In the genomic region with DNA sequence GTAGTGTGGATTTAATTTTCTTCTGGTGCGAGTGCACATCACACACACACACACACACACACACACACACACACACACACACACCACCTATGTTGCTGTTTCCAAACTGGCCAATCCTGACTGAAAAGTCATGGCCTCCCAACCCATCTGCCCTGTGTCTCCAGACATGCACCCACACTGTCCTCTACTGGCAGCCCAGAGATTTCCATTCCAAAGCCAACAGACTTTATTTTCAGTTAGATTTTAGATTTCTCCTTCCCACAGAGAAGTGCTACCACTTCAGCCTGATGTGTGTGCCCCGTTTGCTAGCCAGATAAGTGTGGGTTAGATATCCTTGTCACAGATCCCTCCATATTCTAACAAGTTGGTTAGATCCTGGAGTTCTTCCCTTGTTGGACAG, we compare ENCODE assay signal across 9 mouse cellular contexts. TPM values are rescaled to one million over a fixed set of nuclear protein-coding genes. Genes with fewer than 3 reads are reported as not detected.
DNase-seq lines count a peak whose midpoint lies in the region; ATAC-seq and TF ChIP-seq lines count a peak whose summit lies in the region.
"Had no signal": no experiment of that assay in that cellular context is flagged by ENCODE, and none has a peak within 500 bp of the region (broad histone marks: within the 10 kb centered on the region; RNA-seq: fewer than 3 reads in every experiment).

No protein-coding gene starts in this region.

- H3K27ac ChIP-seq in spleen, adult 2 months (ENCODE audit: insufficient read depth, low read length): no peak overlapping the region
- H3K27ac ChIP-seq in forebrain, embryonic 16.5 days (ENCODE audit: low read length): no peak overlapping the region
- H3K27ac ChIP-seq: neural tube, embryonic 12.5 days had no signal

- ATAC-seq in erythroid progenitor cell, adult 5-6 weeks (replicated peaks; ENCODE audit: low FRiP score, poor library complexity, severe bottlenecking): no peak
- no peak for ATAC-seq in forebrain, embryonic 16.5 days

- H3K4me2 ChIP-seq in forebrain, embryonic 16.5 days (ENCODE audit: low read length): no peak overlapping the region
- H3K4me2 ChIP-seq: neural tube, embryonic 12.5 days had no signal

- H3K27me3 ChIP-seq in spleen, adult 2 months (ENCODE audit: control insufficient read depth, insufficient read depth, low read length): no peaks in the 10 kb centered on the region
- H3K27me3 ChIP-seq in forebrain, embryonic 16.5 days (replicated peaks; ENCODE audit: control insufficient read depth, insufficient read depth, low read length): no peaks in the 10 kb centered on the region
- H3K27me3 ChIP-seq: neural tube, embryonic 12.5 days had no signal

- no peak overlapping the region for H3K9ac ChIP-seq in forebrain, embryonic 16.5 days (replicated peaks; ENCODE audit: low read depth, low read length)
- H3K9ac ChIP-seq: neural tube, embryonic 12.5 days had no signal

- intact Hi-C loops in gastrocnemius, postnatal 14 days (cut with DNase I; ENCODE audit: low total_unique reads): loop anchor here (5.0 kb wide), 1 partner anchor 77 kb away; a partner anchor contains a TSS

- no peaks in the 10 kb centered on the region for H3K36me3 ChIP-seq in spleen, adult 2 months (ENCODE audit: control insufficient read depth, insufficient read depth, low read length)
- H3K36me3 ChIP-seq in forebrain, embryonic 16.5 days (ENCODE audit: control insufficient read depth, insufficient read depth): no peaks in the 10 kb centered on the region
- H3K36me3 ChIP-seq: neural tube, embryonic 12.5 days had no signal

- peak; percentile 50 for DNase-seq in gastrocnemius, postnatal 14 days
- DNase-seq in gastrocnemius, adult 18-20 months (ENCODE audit: low spot score): no peak
- DNase-seq in spleen, adult 2 months (ENCODE audit: low read depth in 1 of 2, low spot score in 2 of 2): peak in 1 of 2 experiments; percentile 33
- DNase-seq in spleen, adult 12 weeks (ENCODE audit: low spot score): no peak
- peak; percentile 79 to 81 for DNase-seq in cerebellum, postnatal 10 days
- DNase-seq in lung, postnatal 14 days: peak; percentile 63

- peaks cover 5% of the 10 kb centered on the region; the same call in 1 of the 2 replicates for H3K4me1 ChIP-seq in spleen, adult 2 months (ENCODE audit: control insufficient read depth, insufficient read depth, insufficient read length)
- H3K4me1 ChIP-seq in forebrain, embryonic 16.5 days (replicated peaks; ENCODE audit: control insufficient read depth, insufficient read depth, low read length): no peaks in the 10 kb centered on the region
- H3K4me1 ChIP-seq: neural tube, embryonic 12.5 days had no signal

- no peak for TF ChIP-seq POLR2A in spleen, adult 2 months (IDR thresholded peaks at IDR 0.05; ENCODE audit: low read depth, low read length)

- no peaks in the 10 kb centered on the region for H3K9me3 ChIP-seq in forebrain, embryonic 16.5 days (ENCODE audit: control insufficient read depth, low read length)
- H3K9me3 ChIP-seq: neural tube, embryonic 12.5 days had no signal

- peak; percentile 27; the same call in 1 of the 2 replicates for TF ChIP-seq CTCF in spleen, adult 2 months (IDR thresholded peaks at IDR 0.05; ENCODE audit: extremely low read depth, insufficient read depth, insufficient read length, insufficient replicate concordance)

- no peak overlapping the region for H3K4me3 ChIP-seq in spleen, adult 2 months (ENCODE audit: extremely low read depth, insufficient read depth, insufficient read length)
- no peak overlapping the region for H3K4me3 ChIP-seq in forebrain, embryonic 16.5 days (replicated peaks; ENCODE audit: low read length)
- H3K4me3 ChIP-seq: neural tube, embryonic 12.5 days had no signal

- WGBS in spleen, adult 2 months: 47% methylated on average over 2 of the region's 2 CpGs
- WGBS in forebrain, embryonic 16.5 days: 79% methylated on average over 2 of the region's 2 CpGs

RNA-seq across cellular contexts. Expression of a gene that starts 59.8 kb away (rescaled TPM):
- total RNA-seq in gastrocnemius, postnatal 14 days (2021): 1 to 10 TPM; 4.1 to 5.1 TPM
- total RNA-seq in gastrocnemius, adult 18-20 months (2021): 1 to 10 TPM; 6.2 to 7.0 TPM
- 1.7 and 1.8 TPM in 2 replicates for polyA plus RNA-seq in spleen, adult 2 months (2012; rRNA removed)
- 1.1 and 1.3 TPM in 2 replicates for total RNA-seq in erythroid progenitor cell, adult 5-6 weeks (2015; ENCODE audit: low replicate concordance)
- total RNA-seq in erythroid progenitor cell, adult 5-6 weeks (2017; ENCODE audit: low replicate concordance): 3.3 TPM in 1 of 2 replicates, not detected in the other
- 12.6 and 15.8 TPM in 2 replicates for polyA plus RNA-seq in forebrain, embryonic 16.5 days (2015; fragmentation: Nextera tagmentation; extraction: Ambion mirVana)

RNA-seq across cellular contexts. Expression of a gene that starts 59.8 kb away (rescaled TPM):
- 10 to 100 TPM; 55.5 to 61.0 TPM for total RNA-seq in gastrocnemius, postnatal 14 days (2021)
- total RNA-seq in gastrocnemius, adult 18-20 months (2021): 10 to 100 TPM; 48.4 to 53.7 TPM
- polyA plus RNA-seq in spleen, adult 2 months (2012; rRNA removed): 5.4 and 7.1 TPM in 2 replicates
- 29.6 and 29.8 TPM in 2 replicates for total RNA-seq in erythroid progenitor cell, adult 5-6 weeks (2015; ENCODE audit: low replicate concordance)
- 26.8 and 35.8 TPM in 2 replicates for total RNA-seq in erythroid progenitor cell, adult 5-6 weeks (2017; ENCODE audit: low replicate concordance)
- polyA plus RNA-seq in forebrain, embryonic 16.5 days (2015; fragmentation: Nextera tagmentation; extraction: Ambion mirVana): 203 and 213 TPM in 2 replicates

Comparison
In these comparisons a context has a peak if more than half of its experiments do, and no peak if none do; other contexts are left out.
1. DNase-seq: peak in gastrocnemius, postnatal 14 days (single experiment), cerebellum, postnatal 10 days (2 of 2) and lung, postnatal 14 days (single experiment); none in gastrocnemius, adult 18-20 months (single experiment) and spleen, adult 12 weeks (single experiment).